Mouse (Mus musculus) MEL (cell line): Measurements from ENCODE around the gene Tbxas1. TPM values are rescaled to one million over a fixed set of nuclear protein-coding genes. Genes with fewer than 3 reads are reported as not detected.

Experiments used
- DNase-seq: peaks from one replicate; pipeline ENCODE4 v3.0.0; 2011; ENCODE audit warnings: low read depth, low spot score
- H3K27ac ChIP-seq: 2 replicates; pipeline ENCODE4 v1.5.1; 2012; ENCODE audit warnings: low read depth, mild to moderate bottlenecking, control low read depth, low read length, moderate library complexity; ENCODE audit not compliant: control insufficient read depth
- H3K27me3 ChIP-seq, 2 experiments: fragments of 150-350 bp in 1 of 2; sonication (generic) in 1 of 2; 2 replicates each; pipeline ENCODE4 v1.6.1; 2012; ENCODE audit warnings: low read length in 2 of 2, mild to moderate bottlenecking in 2 of 2, improper control_type of control experiment in 1 of 2, moderate library complexity in 1 of 2; ENCODE audit not compliant: insufficient read depth in 2 of 2, control insufficient read depth in 1 of 2
- H3K36me3 ChIP-seq, 2 experiments: 2 replicates each; pipeline ENCODE4 v1.6.1; 2012 to 2014; ENCODE audit warnings: low read length in 2 of 2, improper control_type of control experiment in 1 of 2, inconsistent platforms in 1 of 2, mild to moderate bottlenecking in 1 of 2; ENCODE audit not compliant: insufficient read depth in 2 of 2, control insufficient read depth in 1 of 2
- H3K4me1 ChIP-seq, 2 experiments: fragments of 150-350 bp in 1 of 2; sonication (generic) in 1 of 2; 2 replicates each; pipeline ENCODE4 v1.6.1; 2012; ENCODE audit warnings: low read length in 2 of 2, improper control_type of control experiment in 1 of 2, mild to moderate bottlenecking in 1 of 2; ENCODE audit not compliant: insufficient read depth in 2 of 2, control insufficient read depth in 1 of 2
- H3K4me3 ChIP-seq, 2 experiments: fragments of 150-350 bp in 1 of 2; sonication (generic) in 1 of 2; 2 replicates each; pipeline ENCODE4 v1.5.1; 2012; ENCODE audit warnings: low read depth in 2 of 2, low read length in 2 of 2, mild to moderate bottlenecking in 2 of 2, moderate library complexity in 2 of 2, control low read depth in 1 of 2, improper control_type of control experiment in 1 of 2; ENCODE audit not compliant: control insufficient read depth in 1 of 2, insufficient read depth in 1 of 2
- H3K79me2 ChIP-seq: 2 replicates; pipeline ENCODE4 v1.6.1; 2012; ENCODE audit warnings: mild to moderate bottlenecking, low read length, moderate library complexity; ENCODE audit not compliant: control insufficient read depth, poor library complexity, insufficient read depth
- H3K9ac ChIP-seq: 2 replicates; pipeline ENCODE4 v1.6.1; 2012; ENCODE audit warnings: low read depth, mild to moderate bottlenecking, control low read depth, low read length, moderate library complexity; ENCODE audit not compliant: control insufficient read depth, poor library complexity, severe bottlenecking
- H3K9me3 ChIP-seq: fragments of 150-350 bp; sonication (generic); replicated peaks from 2 replicates; pipeline ENCODE4 v1.6.1; 2012; ENCODE audit warnings: mild to moderate bottlenecking, low read length, improper control_type of control experiment, moderate library complexity; ENCODE audit not compliant: insufficient read depth
- CHD1 ChIP-seq: IDR thresholded peaks from 2 replicates; pipeline ENCODE4 v1.6.1; 2012; ENCODE audit warnings: low read depth, mild to moderate bottlenecking, inconsistent platforms, low read length, improper control_type of control experiment
- CHD2 ChIP-seq: IDR thresholded peaks from 2 replicates; pipeline ENCODE4 v1.6.1; 2011; ENCODE audit warnings: low read length, improper control_type of control experiment
- CTCF ChIP-seq, 3 experiments: IDR thresholded peaks in 2 of 3; conservative IDR thresholded peaks in 1 of 3; 2 replicates each; pipeline ENCODE4 v1.5.1; 2011 to 2012; ENCODE audit warnings: low read length in 3 of 3, low read depth in 2 of 3, mild to moderate bottlenecking in 2 of 3, improper control_type of control experiment in 1 of 3, inconsistent platforms in 1 of 3, mixed read lengths in 1 of 3, moderate library complexity in 1 of 3; ENCODE audit not compliant: control insufficient read depth in 1 of 3, insufficient read depth in 1 of 3, poor library complexity in 1 of 3, severe bottlenecking in 1 of 3
- E2F4 ChIP-seq: IDR thresholded peaks from 2 replicates; pipeline ENCODE4 v1.6.1; 2011; ENCODE audit warnings: low read depth, low read length, improper control_type of control experiment, borderline replicate concordance
- ELF1 ChIP-seq: IDR thresholded peaks from 2 replicates; pipeline ENCODE4 v1.6.1; 2014; ENCODE audit warnings: low read depth, mild to moderate bottlenecking, inconsistent platforms, low read length, improper control_type of control experiment, moderate library complexity
- EP300 ChIP-seq, 2 experiments: IDR thresholded peaks; 2 replicates each; pipeline ENCODE4 v1.6.1; 2011; ENCODE audit warnings: improper control_type of control experiment in 2 of 2, low read length in 2 of 2, low read depth in 1 of 2, mild to moderate bottlenecking in 1 of 2
- ETS1 ChIP-seq: IDR thresholded peaks from 2 replicates; pipeline ENCODE4 v1.6.1; 2012; ENCODE audit warnings: low read depth, mild to moderate bottlenecking, inconsistent platforms, low read length, improper control_type of control experiment, moderate library complexity
- GATA1 ChIP-seq: IDR thresholded peaks from 2 replicates; pipeline ENCODE4 v1.6.1; 2011; ENCODE audit warnings: low read depth, low read length, improper control_type of control experiment
- JUND ChIP-seq: IDR thresholded peaks from 2 replicates; pipeline ENCODE4 v1.6.1; 2011; ENCODE audit warnings: low read depth, mild to moderate bottlenecking, improper control_type of control experiment, low read length
- MAFK ChIP-seq: IDR thresholded peaks from 2 replicates; pipeline ENCODE4 v1.6.1; 2011; ENCODE audit warnings: low read depth, mild to moderate bottlenecking, low read length, improper control_type of control experiment, borderline replicate concordance
- MAX ChIP-seq: IDR thresholded peaks from 2 replicates; pipeline ENCODE4 v1.6.1; 2011; ENCODE audit warnings: low read length, improper control_type of control experiment
- MAZ ChIP-seq: IDR thresholded peaks from 2 replicates; pipeline ENCODE4 v1.6.1; 2012; ENCODE audit warnings: low read depth, mild to moderate bottlenecking, inconsistent platforms, low read length, improper control_type of control experiment
- MXI1 ChIP-seq: IDR thresholded peaks from 2 replicates; pipeline ENCODE4 v1.6.1; 2011; ENCODE audit warnings: mild to moderate bottlenecking, low read depth, low read length, improper control_type of control experiment
- MYB ChIP-seq: IDR thresholded peaks from 2 replicates; pipeline ENCODE4 v1.6.1; 2011; ENCODE audit warnings: mild to moderate bottlenecking, low read depth, low read length, improper control_type of control experiment
- MYC ChIP-seq: IDR thresholded peaks from 2 replicates; pipeline ENCODE4 v1.6.1; 2011; ENCODE audit warnings: low read depth, mild to moderate bottlenecking, low read length, improper control_type of control experiment, moderate library complexity
- NELFE ChIP-seq: IDR thresholded peaks from 2 replicates; pipeline ENCODE4 v1.6.1; 2011; ENCODE audit warnings: low read depth, low read length, improper control_type of control experiment
- NRF1 ChIP-seq: IDR thresholded peaks from 2 replicates; pipeline ENCODE4 v1.6.1; 2014; ENCODE audit warnings: low read depth, mild to moderate bottlenecking, inconsistent platforms, low read length, improper control_type of control experiment, moderate library complexity; ENCODE audit not compliant: poor library complexity, insufficient read depth, severe bottlenecking
- POLR2A ChIP-seq, 2 experiments: IDR thresholded peaks; 2 replicates each; pipeline ENCODE4 v1.6.1; 2011 to 2012; ENCODE audit warnings: low read length in 2 of 2, mild to moderate bottlenecking in 2 of 2, control low read depth in 1 of 2, improper control_type of control experiment in 1 of 2, low read depth in 1 of 2, moderate library complexity in 1 of 2; ENCODE audit not compliant: control insufficient read depth in 1 of 2, insufficient read depth in 1 of 2, poor library complexity in 1 of 2
- POLR2AphosphoS2 ChIP-seq: IDR thresholded peaks from 2 replicates; pipeline ENCODE4 v1.6.1; 2011; ENCODE audit warnings: low read length, improper control_type of control experiment
- POLR2AphosphoS5 ChIP-seq: IDR thresholded peaks from 2 replicates; pipeline ENCODE4 v1.6.1; 2012; ENCODE audit warnings: low read depth, borderline replicate concordance, mild to moderate bottlenecking, inconsistent platforms, low read length, moderate library complexity, mixed read lengths
- RAD21 ChIP-seq: IDR thresholded peaks from 2 replicates; pipeline ENCODE4 v1.6.1; 2011; ENCODE audit warnings: mild to moderate bottlenecking, low read depth, low read length, improper control_type of control experiment
- RCOR1 ChIP-seq: IDR thresholded peaks from 2 replicates; pipeline ENCODE4 v1.6.1; 2012; ENCODE audit warnings: low read depth, mild to moderate bottlenecking, inconsistent platforms, low read length, improper control_type of control experiment
- SIN3A ChIP-seq: IDR thresholded peaks from 2 replicates; pipeline ENCODE4 v1.6.1; 2012; ENCODE audit warnings: low read length, improper control_type of control experiment, inconsistent platforms
- SMC3 ChIP-seq: IDR thresholded peaks from 2 replicates; pipeline ENCODE4 v1.6.1; 2011; ENCODE audit warnings: low read depth, low read length, improper control_type of control experiment
- TBP ChIP-seq: IDR thresholded peaks from 2 replicates; pipeline ENCODE4 v1.8.0; 2011; ENCODE audit warnings: low read depth, low read length, improper control_type of control experiment
- TCF12 ChIP-seq: IDR thresholded peaks from 2 replicates; pipeline ENCODE4 v1.6.1; 2014; ENCODE audit warnings: low read depth, mild to moderate bottlenecking, inconsistent platforms, low read length, improper control_type of control experiment, moderate library complexity
- UBTF ChIP-seq: IDR thresholded peaks from 2 replicates; pipeline ENCODE4 v1.6.1; 2012; ENCODE audit warnings: low read depth, mild to moderate bottlenecking, inconsistent platforms, low read length, improper control_type of control experiment, moderate library complexity, borderline replicate concordance; ENCODE audit not compliant: insufficient read depth
- ZC3H11A ChIP-seq: IDR thresholded peaks from 2 replicates; pipeline ENCODE4 v1.6.1; 2012; ENCODE audit warnings: low read depth, mild to moderate bottlenecking, inconsistent platforms, low read length, improper control_type of control experiment
- ZMIZ1 ChIP-seq: IDR thresholded peaks from 2 replicates; pipeline ENCODE4 v1.6.1; 2012; ENCODE audit warnings: low read depth, mild to moderate bottlenecking, inconsistent platforms, low read length, improper control_type of control experiment, moderate library complexity
- polyA plus RNA-seq, 2 experiments: library from polyadenylated mRNA; stranded (reverse) in 1 of 2; unstranded in 1 of 2; fragments of >175 nt in 1 of 2; fragments of >200 nt in 1 of 2; gene quantifications; 2 replicates each; pipeline versions ENCODE4 v1.2.1 to v1.2.4; 2012; ENCODE audit warnings: low replicate concordance in 2 of 2, low read depth in 1 of 2; ENCODE audit not compliant: insufficient read length in 2 of 2, insufficient read depth in 1 of 2, missing spikeins in 1 of 2
- total RNA-seq: library from RNA; depleted of rRNA; stranded (reverse); fragments of 300-350 nt; gene quantifications from 2 replicates; pipeline ENCODE4 v1.2.3, GENCODE M21; 2012

Tbxas1 gene
- total and polyA plus RNA-seq, 3 experiments, result 0.54 to 2.7 TPM; not detected in 1

DNA sequence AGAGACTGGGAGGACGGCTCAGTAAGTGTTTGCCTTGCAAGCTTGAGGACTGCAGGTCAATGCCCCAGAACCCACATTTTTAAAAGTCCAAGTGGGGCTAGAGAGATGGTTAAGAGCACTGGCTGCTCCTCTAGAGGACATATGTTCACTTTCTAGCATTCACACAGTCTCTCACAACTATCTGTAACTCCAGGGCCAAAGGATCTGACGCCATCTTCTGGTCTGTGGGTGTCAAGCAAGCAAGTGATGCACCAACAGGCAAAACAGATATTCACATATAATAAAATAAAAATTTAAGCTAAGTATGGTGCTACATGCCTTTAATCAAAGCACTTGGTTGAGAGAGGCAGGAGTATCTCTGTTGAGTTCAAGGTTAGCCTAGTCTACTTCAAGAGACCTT is 231.6 kb downstream of the Tbxas1 start:
- H3K9ac ChIP-seq, result no peak overlapping the region
- no peak overlapping the region for H3K27ac ChIP-seq
- DNase-seq, result peak; percentile 66
- H3K79me2 ChIP-seq, result no peaks in the 10 kb centered on the region
- H3K36me3 ChIP-seq, result no peaks in the 10 kb centered on the region
- H3K4me1 ChIP-seq, result no peaks in the 10 kb centered on the region
- H3K9me3 ChIP-seq, result no peaks in the 10 kb centered on the region
- TF ChIP-seq JUND (no peak), CTCF (IDR thresholded peaks at IDR 0.05 in 2 of 3, conservative IDR thresholded peaks at IDR 0.05 in 1 of 3; ENCODE audit: control insufficient read depth in 1 of 3, insufficient read depth in 1 of 3, low read depth in 2 of 3, low read length in 3 of 3, poor library complexity in 1 of 3, severe bottlenecking in 1 of 3) (peak; percentile 53 to 75 (median 62)), SMC3 (peak; percentile 72), CHD1 (no peak), POLR2AphosphoS2 (no peak), ZMIZ1 (no peak), ZC3H11A (peak; percentile 55), TCF12 (no peak), MYC (no peak), NELFE (no peak), ELF1 (no peak), MAX (no peak), SIN3A (no peak), POLR2AphosphoS5 (no peak), GATA1 (no peak), POLR2A (IDR thresholded peaks at IDR 0.05; ENCODE audit: control insufficient read depth in 1 of 2, insufficient read depth in 1 of 2, low read depth in 1 of 2, low read length in 2 of 2, poor library complexity in 1 of 2) (no peak), RAD21 (peak; percentile 78), MXI1 (no peak), EP300 (IDR thresholded peaks at IDR 0.05; ENCODE audit: low read depth in 1 of 2, low read length in 2 of 2) (no peak), TBP (no peak), ETS1 (no peak), CHD2 (no peak), MAZ (no peak), RCOR1 (no peak), NRF1 (no peak), MAFK (no peak), MYB (no peak), E2F4 (no peak), UBTF (no peak)
- H3K4me3 ChIP-seq, result no peak overlapping the region
- H3K27me3 ChIP-seq, result no peaks in the 10 kb centered on the region
